Mouse (Mus musculus) midbrain, postnatal 0 days (tissue): ENCODE measurements around the gene Haus5. TPM values are rescaled to one million over a fixed set of nuclear protein-coding genes. Genes with fewer than 3 reads are reported as not detected.

Source experiments
- ATAC-seq: fragments of 200-750 bp; cut with Nextera tagmentation; 2 replicates; pipeline ENCODE4 v1.8.0; 2017; ENCODE audit warnings: moderate number of reproducible peaks, mild to moderate bottlenecking, moderate TSS enrichment, moderate library complexity; ENCODE audit not compliant: low FRiP score
- DNase-seq: peaks from one replicate; pipeline ENCODE4 v3.0.0-alpha.2; 2015; ENCODE audit warnings: low spot score
- H3K27ac ChIP-seq: fragments of 300-500 bp; sonication (generic); 2 replicates; pipeline ENCODE4 v1.5.1; 2014; ENCODE audit warnings: low read depth, mild to moderate bottlenecking, low read length, mixed read lengths
- H3K27me3 ChIP-seq: fragments of 300-500 bp; sonication (generic); 2 replicates; pipeline ENCODE4 v1.6.1; 2014; ENCODE audit warnings: low read length, control low read depth, mixed read lengths; ENCODE audit not compliant: insufficient read depth
- H3K36me3 ChIP-seq: fragments of 300-500 bp; sonication (generic); 2 replicates; pipeline ENCODE4 v1.6.1; 2014; ENCODE audit warnings: low read length, control low read depth, mixed read lengths; ENCODE audit not compliant: insufficient read depth
- H3K4me1 ChIP-seq: fragments of 300-500 bp; sonication (generic); 2 replicates; pipeline ENCODE4 v1.6.1; 2014; ENCODE audit warnings: mild to moderate bottlenecking, control low read depth, antibody characterized with exemption, low read length, mixed read lengths; ENCODE audit not compliant: insufficient read depth
- H3K4me2 ChIP-seq: fragments of 300-500 bp; sonication (generic); 2 replicates; pipeline ENCODE4 v1.6.1; 2014; ENCODE audit warnings: low read depth, mild to moderate bottlenecking, low read length, mixed read lengths; ENCODE audit not compliant: poor library complexity, severe bottlenecking
- H3K4me3 ChIP-seq: fragments of 300-500 bp; sonication (generic); 2 replicates; pipeline ENCODE4 v1.5.1; 2014; ENCODE audit warnings: low read depth, mild to moderate bottlenecking, low read length, moderate library complexity
- H3K9ac ChIP-seq: fragments of 300-500 bp; sonication (generic); replicated peaks from 2 replicates; pipeline ENCODE4 v1.6.1; 2014; ENCODE audit warnings: mild to moderate bottlenecking, low read length, moderate library complexity, mixed read lengths; ENCODE audit not compliant: poor library complexity, severe bottlenecking
- H3K9me3 ChIP-seq: fragments of 300-500 bp; sonication (generic); 2 replicates; pipeline ENCODE4 v1.6.1; 2016; ENCODE audit warnings: low read length, control low read depth
- CTCF ChIP-seq: IDR thresholded peaks from 2 replicates; pipeline ENCODE4 v1.5.1; 2016; ENCODE audit warnings: antibody characterized with exemption, mild to moderate bottlenecking
- WGBS: fragments of 180-500 bp; shearing (Covaris S2); extraction: QIAGEN DNeasy Blood & Tissue Kit; methylation state at CpG from one replicate; pipeline ENCODE4 v1.1.7; 2014; 5-methylcytosine and 5-hydroxymethylcytosine counted together
- polyA plus RNA-seq: library from polyadenylated mRNA; unstranded; fragments of >200 nt; fragmentation: Nextera tagmentation; extraction: Ambion mirVana; gene quantifications from 2 replicates; pipeline ENCODE4 v1.2.1, GENCODE M21; 2015
- total RNA-seq: library from RNA; depleted of rRNA; stranded (reverse); fragments of >200 nt; gene quantifications from 2 replicates; pipeline ENCODE4 v1.2.3, GENCODE M21; 2014; rRNA removed

The Haus5 gene
- 17.9 and 22.7 TPM in 2 replicates for total RNA-seq
- polyA plus RNA-seq, result 19.8 and 20.0 TPM in 2 replicates

DNA sequence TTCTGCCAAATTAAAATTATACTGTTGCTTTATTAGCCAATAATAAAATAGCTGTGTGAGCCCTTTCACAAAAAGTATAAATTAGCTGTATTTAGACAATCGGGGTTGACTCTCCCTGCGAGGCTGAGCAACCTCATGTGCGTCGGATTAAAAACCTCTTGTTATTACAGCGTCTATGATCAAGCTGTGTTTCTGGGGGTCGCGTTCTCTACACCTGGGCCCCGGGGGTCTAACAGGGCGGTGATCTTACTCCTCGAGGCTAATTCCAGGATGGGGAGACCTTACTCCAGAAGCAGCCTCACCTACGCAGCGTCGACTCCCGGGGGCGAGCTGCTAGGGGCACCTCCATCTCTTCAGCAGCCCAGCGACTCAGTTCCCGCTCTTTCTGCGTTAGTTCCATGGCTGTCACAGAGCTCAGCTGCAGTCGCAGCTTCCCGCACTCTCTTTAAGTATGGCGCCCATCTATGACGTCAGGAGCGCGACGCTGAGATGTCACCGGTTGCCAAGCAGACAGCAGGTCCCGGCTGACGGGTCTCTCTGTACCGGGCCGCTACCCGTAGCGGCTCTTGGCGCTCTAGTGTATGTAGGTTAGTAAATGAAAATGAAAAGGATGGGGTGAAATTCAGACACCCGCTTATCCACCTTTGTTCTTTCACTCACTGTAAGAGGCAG lies at the start of gene Haus5:
Haus5 (minus strand) TSS at position 466 of the 672 bp plus-strand sequence.
- peak within 1 kb of the TSS; percentile 69 for H3K4me2 ChIP-seq
- H3K36me3 ChIP-seq, result peaks cover 13% of the 10 kb centered on the region; the same call in 1 of the 2 replicates
- peak; percentile 92 for ATAC-seq
- H3K27me3 ChIP-seq, result peaks cover 7% of the 10 kb centered on the region; the same call in 1 of the 2 replicates
- H3K4me3 ChIP-seq, result peak within 1 kb of the TSS; percentile 54
- no peak for TF ChIP-seq CTCF
- peak within 1 kb of the TSS; percentile 89 for H3K27ac ChIP-seq
- no peaks in the 10 kb centered on the region for H3K9me3 ChIP-seq
- H3K9ac ChIP-seq, result peak within 1 kb of the TSS; percentile 79
- no peaks in the 10 kb centered on the region for H3K4me1 ChIP-seq
- DNase-seq, result peak; percentile 97
- 1% methylated on average over 34 of the region's 34 CpGs for WGBS

GRCm38 (mm10) chr7:30711942-30712341 lies 47.1 kb upstream of the Haus5 start, which contains the start of gene Atp4a:
TSS of gene Atp4a (plus strand) at chr7:30712209.
- H3K36me3 ChIP-seq, result no peaks in the 10 kb centered on the region
- H3K9ac ChIP-seq, result no peak within 1 kb of the TSS
- TF ChIP-seq CTCF, result no peak

GRCm38 (mm10) chr7:30707441-30707840 lies 42.6 kb upstream of the Haus5 start:
- Histone ChIP-seq H3K36me3 (no peaks in the 10 kb centered on the region), H3K9me3 (no peaks in the 10 kb centered on the region), H3K27me3 (no peaks in the 10 kb centered on the region), H3K27ac (no peak overlapping the region), H3K4me3 (no peak overlapping the region), H3K9ac (no peak overlapping the region), H3K4me2 (no peak overlapping the region), H3K4me1 (no peaks in the 10 kb centered on the region)
- DNase-seq, result no peak
- WGBS, result 100% methylated on average over 1 of the region's 1 CpGs
- no peak for TF ChIP-seq CTCF
- ATAC-seq, result no peak

More at GRCm38 (mm10) chr7:30711942-30712341, 47.1 kb upstream of the Haus5 start, which contains the start of gene Atp4a:
- Histone ChIP-seq H3K4me1 (no peaks in the 10 kb centered on the region), H3K27me3 (peaks cover 9% of the 10 kb centered on the region), H3K27ac (no peak within 1 kb of the TSS), H3K4me3 (no peak within 1 kb of the TSS), H3K9me3 (no peaks in the 10 kb centered on the region), H3K4me2 (no peak within 1 kb of the TSS)
- ATAC-seq (no peak), DNase-seq (no peak)
- WGBS, result 76% methylated on average over 3 of the region's 3 CpGs

GRCm38 (mm10) chr7:30706214-30706882 lies 41.6 kb upstream of the Haus5 start:
- H3K4me2 ChIP-seq, result no peak overlapping the region
- no peak overlapping the region for H3K9ac ChIP-seq
- no peaks in the 10 kb centered on the region for H3K36me3 ChIP-seq
- no peaks in the 10 kb centered on the region for H3K9me3 ChIP-seq
- no peak overlapping the region for H3K27ac ChIP-seq
- H3K4me3 ChIP-seq, result no peak overlapping the region
- no peak for DNase-seq
- no peaks in the 10 kb centered on the region for H3K4me1 ChIP-seq
- no peak for ATAC-seq
- no peak for TF ChIP-seq CTCF
- WGBS, result 85% methylated on average over 8 of the region's 8 CpGs
- H3K27me3 ChIP-seq, result no peaks in the 10 kb centered on the region

GRCm38 (mm10) chr7:30698589-30698988 lies 33.8 kb upstream of the Haus5 start, which contains the start of gene 2200002J24Rik:
TSS of gene 2200002J24Rik (plus strand) at chr7:30698926.
- Histone ChIP-seq H3K4me2 (no peak within 1 kb of the TSS), H3K4me1 (no peaks in the 10 kb centered on the region), H3K36me3 (no peaks in the 10 kb centered on the region), H3K27ac (no peak within 1 kb of the TSS), H3K27me3 (no peaks in the 10 kb centered on the region), H3K4me3 (no peak within 1 kb of the TSS), H3K9me3 (no peaks in the 10 kb centered on the region), H3K9ac (no peak within 1 kb of the TSS)
- no peak for TF ChIP-seq CTCF
- WGBS, result 40% methylated on average over 9 of the region's 9 CpGs
- DNase-seq, result no peak
- no peak for ATAC-seq

GRCm38 (mm10) chr7:30698101-30698500 lies 33.3 kb upstream of the Haus5 start:
- no peak for TF ChIP-seq CTCF
- H3K27me3 ChIP-seq, result no peaks in the 10 kb centered on the region
- WGBS, result 69% methylated on average over 5 of the region's 5 CpGs

More at GRCm38 (mm10) chr7:30698101-30698500, 33.3 kb upstream of the Haus5 start:
- Histone ChIP-seq H3K4me3 (no peak overlapping the region), H3K27ac (no peak overlapping the region), H3K4me2 (no peak overlapping the region), H3K36me3 (no peaks in the 10 kb centered on the region), H3K9me3 (no peaks in the 10 kb centered on the region), H3K4me1 (no peaks in the 10 kb centered on the region), H3K9ac (no peak overlapping the region)
- ATAC-seq (no peak), DNase-seq (no peak)
